Mouse (Mus musculus) intestine, embryonic 15.5 days (tissue): ENCODE results near the gene P2ry2. TPM values are rescaled to one million over a fixed set of nuclear protein-coding genes. Genes with fewer than 3 reads are reported as not detected.
A peak's percentile ranks its signal among the peaks of the same experiment; 100 is the strongest.

Experiments
- ATAC-seq: fragments of 200-750 bp; cut with Nextera tagmentation; 2 replicates; pipeline ENCODE4 v1.8.0; 2017; ENCODE audit warnings: moderate TSS enrichment, moderate library complexity
- H3K27ac ChIP-seq: fragments of 300-500 bp; sonication (generic); 2 replicates; pipeline ENCODE4 v1.5.1; 2015; ENCODE audit warnings: mild to moderate bottlenecking, inconsistent platforms
- H3K27me3 ChIP-seq: fragments of 300-500 bp; sonication (generic); replicated peaks from 2 replicates; pipeline ENCODE4 v1.6.1; 2015; ENCODE audit warnings: inconsistent platforms
- H3K36me3 ChIP-seq: fragments of 300-500 bp; sonication (generic); 2 replicates; pipeline ENCODE4 v1.6.1; 2015; ENCODE audit warnings: inconsistent platforms
- H3K4me1 ChIP-seq: fragments of 300-500 bp; sonication (generic); replicated peaks from 2 replicates; pipeline ENCODE4 v1.6.1; 2015; ENCODE audit warnings: inconsistent platforms
- H3K4me2 ChIP-seq: fragments of 300-500 bp; sonication (generic); replicated peaks from 2 replicates; pipeline ENCODE4 v1.6.1; 2015; ENCODE audit warnings: mild to moderate bottlenecking, inconsistent platforms
- H3K4me3 ChIP-seq: fragments of 300-500 bp; sonication (generic); replicated peaks from 2 replicates; pipeline ENCODE4 v1.5.1; 2015; ENCODE audit warnings: inconsistent platforms
- H3K9ac ChIP-seq: fragments of 300-500 bp; sonication (generic); 2 replicates; pipeline ENCODE4 v1.6.1; 2015; ENCODE audit warnings: inconsistent platforms
- H3K9me3 ChIP-seq: fragments of 300-500 bp; sonication (generic); 2 replicates; pipeline ENCODE4 v1.6.1; 2016; ENCODE audit warnings: inconsistent platforms
- WGBS: fragments of 180-500 bp; shearing (Covaris S2); methylation state at CpG from one replicate; pipeline ENCODE4 v1.1.7; 2015; 5-methylcytosine and 5-hydroxymethylcytosine counted together
- polyA plus RNA-seq: library from polyadenylated mRNA; unstranded; fragments of >200 nt; fragmentation: Nextera tagmentation; extraction: Ambion mirVana; gene quantifications from 2 replicates; pipeline ENCODE4 v1.2.1, GENCODE M21; 2015

The P2ry2 gene
- polyA plus RNA-seq, 1 experiment from 2014 or later: 2.7 TPM

GRCm38 (mm10) chr7:100972875-100973274, 39.8 kb downstream of the P2ry2 start:
- H3K27me3 ChIP-seq: peaks cover 8% of the 10 kb centered on the region; the same call in 1 of the 2 replicates
- no peak overlapping the region for H3K4me3 ChIP-seq
- no peak overlapping the region for H3K4me2 ChIP-seq
- peaks cover 29% of the 10 kb centered on the region for H3K4me1 ChIP-seq
- no peak for ATAC-seq
- H3K27ac ChIP-seq: no peak overlapping the region
- no peaks in the 10 kb centered on the region for H3K9me3 ChIP-seq
- H3K9ac ChIP-seq: no peak overlapping the region
- 58% methylated on average over 3 of the region's 3 CpGs for WGBS
- no peaks in the 10 kb centered on the region for H3K36me3 ChIP-seq

- H3K9ac ChIP-seq: no peak overlapping the region
- H3K27ac ChIP-seq: no peak overlapping the region
- no peaks in the 10 kb centered on the region for H3K36me3 ChIP-seq
- no peak overlapping the region for H3K4me3 ChIP-seq
- H3K4me1 ChIP-seq: peaks cover 27% of the 10 kb centered on the region
- no peak for ATAC-seq
- H3K4me2 ChIP-seq: no peak overlapping the region
- H3K27me3 ChIP-seq: peaks cover 3% of the 10 kb centered on the region; the same call in 1 of the 2 replicates
- WGBS: 74% methylated on average over 10 of the region's 10 CpGs
- no peaks in the 10 kb centered on the region for H3K9me3 ChIP-seq
These were observed 43.6 kb downstream of the P2ry2 start for GRCm38 (mm10) chr7:100968874-100969659.

- Histone ChIP-seq H3K4me2 (no peak overlapping the region), H3K4me1 (peaks cover 22% of the 10 kb centered on the region), H3K4me3 (no peak overlapping the region), H3K9ac (no peak overlapping the region), H3K36me3 (no peaks in the 10 kb centered on the region), H3K27me3 (no peaks in the 10 kb centered on the region; the same call in 1 of the 2 replicates), H3K9me3 (no peaks in the 10 kb centered on the region), H3K27ac (no peak overlapping the region)
- 70% methylated on average over 6 of the region's 6 CpGs for WGBS
- no peak for ATAC-seq
These were observed 44.3 kb downstream of the P2ry2 start for GRCm38 (mm10) chr7:100968376-100968775.

GRCm38 (mm10) chr7:100967850-100968249, 44.8 kb downstream of the P2ry2 start:
- no peak overlapping the region for H3K4me3 ChIP-seq
- H3K4me1 ChIP-seq: peaks cover 20% of the 10 kb centered on the region; the same call in 1 of the 2 replicates
- no peak overlapping the region for H3K4me2 ChIP-seq
- H3K9ac ChIP-seq: no peak overlapping the region
- no peak overlapping the region for H3K27ac ChIP-seq
- no peaks in the 10 kb centered on the region for H3K9me3 ChIP-seq
- H3K27me3 ChIP-seq: no peaks in the 10 kb centered on the region; the same call in 1 of the 2 replicates
- WGBS: 68% methylated on average over 9 of the region's 9 CpGs
- H3K36me3 ChIP-seq: no peaks in the 10 kb centered on the region
- peak; percentile 48 for ATAC-seq

- H3K36me3 ChIP-seq: no peaks in the 10 kb centered on the region
- H3K9ac ChIP-seq: no peak overlapping the region
- peaks cover 20% of the 10 kb centered on the region; the same call in 1 of the 2 replicates for H3K4me1 ChIP-seq
- H3K4me2 ChIP-seq: no peak overlapping the region
- WGBS: 87% methylated on average over 7 of the region's 7 CpGs
- no peaks in the 10 kb centered on the region for H3K9me3 ChIP-seq
- no peak overlapping the region for H3K4me3 ChIP-seq
- no peak overlapping the region; the same call in 1 of the 2 replicates for H3K27ac ChIP-seq
- no peak for ATAC-seq
- no peaks in the 10 kb centered on the region for H3K27me3 ChIP-seq
These were observed 46.7 kb downstream of the P2ry2 start for GRCm38 (mm10) chr7:100966014-100966413.

GRCm38 (mm10) chr7:100965079-100965478, 47.6 kb downstream of the P2ry2 start:
- WGBS: 31% methylated on average over 4 of the region's 4 CpGs
- H3K27ac ChIP-seq: no peak overlapping the region
- H3K4me3 ChIP-seq: no peak overlapping the region
- H3K9me3 ChIP-seq: no peaks in the 10 kb centered on the region
- ATAC-seq: 0 out of 2 replicates have a peak, but pooled peaks have one; percentile 26
- no peaks in the 10 kb centered on the region for H3K36me3 ChIP-seq
- no peak overlapping the region for H3K9ac ChIP-seq
- peaks cover 18% of the 10 kb centered on the region; the same call in 1 of the 2 replicates for H3K4me1 ChIP-seq
- no peak overlapping the region for H3K4me2 ChIP-seq
- no peaks in the 10 kb centered on the region for H3K27me3 ChIP-seq

- Histone ChIP-seq H3K4me1 (0 out of 2 replicates have a peak, but pooled peaks cover 12% of the 10 kb centered on the region), H3K27me3 (no peaks in the 10 kb centered on the region), H3K4me3 (no peak overlapping the region), H3K4me2 (no peak overlapping the region), H3K9ac (no peak overlapping the region), H3K9me3 (no peaks in the 10 kb centered on the region), H3K36me3 (no peaks in the 10 kb centered on the region), H3K27ac (no peak overlapping the region)
- ATAC-seq: no peak
- WGBS: 83% methylated on average over 6 of the region's 6 CpGs
These were observed 48.4 kb downstream of the P2ry2 start for GRCm38 (mm10) chr7:100964242-100964641.

GRCm38 (mm10) chr7:100963381-100963780, 49.3 kb downstream of the P2ry2 start:
- no peak overlapping the region for H3K4me2 ChIP-seq
- no peaks in the 10 kb centered on the region for H3K27me3 ChIP-seq
- H3K27ac ChIP-seq: no peak overlapping the region
- H3K36me3 ChIP-seq: no peaks in the 10 kb centered on the region
- 0 out of 2 replicates have a peak, but pooled peaks cover 12% of the 10 kb centered on the region for H3K4me1 ChIP-seq
- H3K9me3 ChIP-seq: no peaks in the 10 kb centered on the region
- no peak for ATAC-seq
- WGBS: 76% methylated on average over 8 of the region's 8 CpGs
- H3K4me3 ChIP-seq: no peak overlapping the region
- H3K9ac ChIP-seq: no peak overlapping the region

GRCm38 (mm10) chr7:100961146-100961545, 51.5 kb downstream of the P2ry2 start:
- no peak overlapping the region for H3K4me3 ChIP-seq
- WGBS: 70% methylated on average over 7 of the region's 7 CpGs
- H3K9ac ChIP-seq: no peak overlapping the region
- H3K27me3 ChIP-seq: no peaks in the 10 kb centered on the region
- H3K4me1 ChIP-seq: 0 out of 2 replicates have a peak, but pooled peaks cover 4% of the 10 kb centered on the region
- no peaks in the 10 kb centered on the region for H3K9me3 ChIP-seq
- no peaks in the 10 kb centered on the region for H3K36me3 ChIP-seq
- ATAC-seq: no peak
- no peak overlapping the region for H3K4me2 ChIP-seq
- no peak overlapping the region for H3K27ac ChIP-seq

- WGBS: 72% methylated on average over 2 of the region's 2 CpGs
- Histone ChIP-seq H3K9ac (no peak overlapping the region), H3K27me3 (no peaks in the 10 kb centered on the region), H3K9me3 (no peaks in the 10 kb centered on the region), H3K27ac (no peak overlapping the region), H3K36me3 (no peaks in the 10 kb centered on the region), H3K4me1 (0 out of 2 replicates have a peak, but pooled peaks cover 4% of the 10 kb centered on the region), H3K4me3 (no peak overlapping the region), H3K4me2 (no peak overlapping the region)
- no peak for ATAC-seq
These were observed 52.2 kb downstream of the P2ry2 start for GRCm38 (mm10) chr7:100960462-100960861.

GRCm38 (mm10) chr7:100958426-100958825, 54.2 kb downstream of the P2ry2 start:
- Histone ChIP-seq H3K27me3 (no peaks in the 10 kb centered on the region), H3K36me3 (no peaks in the 10 kb centered on the region), H3K4me3 (no peak overlapping the region), H3K9me3 (no peaks in the 10 kb centered on the region), H3K4me2 (no peak overlapping the region), H3K27ac (no peak overlapping the region), H3K9ac (no peak overlapping the region), H3K4me1 (no peaks in the 10 kb centered on the region)
- WGBS: 83% methylated on average over 2 of the region's 2 CpGs
- no peak for ATAC-seq

GRCm38 (mm10) chr7:100952686-100953085, 60.0 kb downstream of the P2ry2 start:
- Histone ChIP-seq H3K36me3 (no peaks in the 10 kb centered on the region), H3K9me3 (no peaks in the 10 kb centered on the region), H3K9ac (no peak overlapping the region), H3K4me3 (no peak overlapping the region), H3K4me2 (no peak overlapping the region), H3K27ac (no peak overlapping the region), H3K4me1 (peaks cover 20% of the 10 kb centered on the region), H3K27me3 (no peaks in the 10 kb centered on the region)
- 72% methylated on average over 7 of the region's 7 CpGs for WGBS
- no peak for ATAC-seq
